In genomic region chr9:70140340-70140739, GRCm38 (mm10) we compare ENCODE assay signal across 9 mouse cellular contexts. TPM values are rescaled to one million over a fixed set of nuclear protein-coding genes. Genes with fewer than 3 reads are reported as not detected.
DNase-seq lines count a peak whose midpoint lies in the region; ATAC-seq and TF ChIP-seq lines count a peak whose summit lies in the region.
"Had no signal": no experiment of that assay in that cellular context is flagged by ENCODE, and none has a peak within 500 bp of the region (broad histone marks: within the 10 kb centered on the region; RNA-seq: fewer than 3 reads in every experiment).

No protein-coding gene starts in this region.

- WGBS in heart, embryonic 13.5 days: 48% methylated on average over 4 of the region's 4 CpGs
- WGBS in hindbrain, embryonic 13.5 days: 50% methylated on average over 4 of the region's 4 CpGs
- 59% methylated on average over 4 of the region's 4 CpGs for WGBS in midbrain, embryonic 10.5 days

- H3K27me3 ChIP-seq in heart, embryonic 13.5 days (replicated peaks): peaks cover 16% of the 10 kb centered on the region
- H3K27me3 ChIP-seq in E14TG2a.4 (ENCODE audit: insufficient read depth, low read length): peaks cover 15% of the 10 kb centered on the region
- H3K27me3 ChIP-seq in hindbrain, embryonic 13.5 days: peaks cover 11% of the 10 kb centered on the region; the same call in 1 of the 2 replicates
- H3K27me3 ChIP-seq in midbrain, embryonic 10.5 days (ENCODE audit: low read depth, poor library complexity, severe bottlenecking): peaks cover 51% of the 10 kb centered on the region

- ATAC-seq in heart, embryonic 13.5 days (ENCODE audit: extremely low read depth, insufficient number of reproducible peaks, low FRiP score, low TSS enrichment): no peak
- ATAC-seq in hindbrain, embryonic 13.5 days (ENCODE audit: low FRiP score): no peak
- no peak for ATAC-seq in activated CD4-positive, CD25-positive, alpha-beta regulatory T cell, adult 4 months
- ATAC-seq in frontal cortex, adult (ENCODE audit: low TSS enrichment): no peak

- H3K4me3 ChIP-seq in heart, embryonic 13.5 days: peak overlapping the region; percentile 77
- H3K4me3 ChIP-seq in E14TG2a.4 (replicated peaks; ENCODE audit: low read length): peak overlapping the region; percentile 89
- H3K4me3 ChIP-seq in hindbrain, embryonic 13.5 days: peak overlapping the region; percentile 66
- H3K4me3 ChIP-seq in midbrain, embryonic 10.5 days: peak overlapping the region; percentile 72

- intact Hi-C loops in heart, postnatal 25 days (cut with DNase I): no loop called here

- H3K4me1 ChIP-seq in heart, embryonic 13.5 days: peaks cover 30% of the 10 kb centered on the region
- H3K4me1 ChIP-seq in E14TG2a.4 (replicated peaks; ENCODE audit: low read depth, low read length): peaks cover 81% of the 10 kb centered on the region
- H3K4me1 ChIP-seq in hindbrain, embryonic 13.5 days (replicated peaks): peaks cover 29% of the 10 kb centered on the region
- H3K4me1 ChIP-seq in midbrain, embryonic 10.5 days: peaks cover 57% of the 10 kb centered on the region

- peak overlapping the region; percentile 94 for H3K4me2 ChIP-seq in heart, embryonic 13.5 days
- H3K4me2 ChIP-seq in hindbrain, embryonic 13.5 days: peak overlapping the region; percentile 93

- peak overlapping the region; percentile 64 for H3K27ac ChIP-seq in heart, embryonic 13.5 days (replicated peaks)
- H3K27ac ChIP-seq in hindbrain, embryonic 13.5 days: peak overlapping the region; percentile 76; the same call in 1 of the 2 replicates
- H3K27ac ChIP-seq in midbrain, embryonic 10.5 days (replicated peaks): no peak overlapping the region
- H3K27ac ChIP-seq: liver, embryonic 14.5 days had no signal

- no peak for TF ChIP-seq CTCF in E14TG2a.4 (conservative IDR thresholded peaks at IDR 0.05; ENCODE audit: low read length)

- peak overlapping the region; percentile 86 for H3K9ac ChIP-seq in heart, embryonic 13.5 days
- H3K9ac ChIP-seq in hindbrain, embryonic 13.5 days: peak overlapping the region; percentile 79
- H3K9ac ChIP-seq: liver, embryonic 14.5 days had no signal

- no peak for DNase-seq in heart, postnatal 25 days (ENCODE audit: low spot score)
- DNase-seq in midbrain, embryonic 10.5 days (ENCODE audit: low spot score): no peak
- DNase-seq in embryo, embryonic 10.5 days (ENCODE audit: low spot score): no peak

- no peaks in the 10 kb centered on the region for H3K9me3 ChIP-seq in heart, embryonic 13.5 days
- H3K9me3 ChIP-seq in E14TG2a.4 (ENCODE audit: low read length): peaks cover 4% of the 10 kb centered on the region; the same call in 1 of the 2 replicates
- H3K9me3 ChIP-seq in hindbrain, embryonic 13.5 days: no peaks in the 10 kb centered on the region
- H3K9me3 ChIP-seq in midbrain, embryonic 10.5 days (replicated peaks): 0 out of 2 replicates have a peak, but pooled peaks cover 2% of the 10 kb centered on the region

- no peaks in the 10 kb centered on the region for H3K36me3 ChIP-seq in heart, embryonic 13.5 days
- H3K36me3 ChIP-seq in E14TG2a.4 (ENCODE audit: insufficient read depth, low read length): no peaks in the 10 kb centered on the region
- H3K36me3 ChIP-seq in hindbrain, embryonic 13.5 days: no peaks in the 10 kb centered on the region
- no peaks in the 10 kb centered on the region for H3K36me3 ChIP-seq in midbrain, embryonic 10.5 days

RNA-seq across cellular contexts. Expression of gene Fam81a, which starts 2.0 kb away (rescaled TPM):
- 30.2 and 34.9 TPM in 2 replicates for polyA plus RNA-seq in heart, embryonic 13.5 days (2015; fragmentation: Nextera tagmentation; extraction: Ambion mirVana)
- 10 to 100 TPM; 35.8 to 41.9 TPM for total RNA-seq in heart, postnatal 25 days (2021)
- 7.9 and 10.0 TPM in 2 replicates for polyA plus RNA-seq in hindbrain, embryonic 13.5 days (2015; fragmentation: Nextera tagmentation; extraction: Ambion mirVana)
- polyA plus RNA-seq in midbrain, embryonic 10.5 days (2016; fragmentation: Nextera tagmentation; extraction: Ambion mirVana): 6.1 and 8.5 TPM in 2 replicates
- polyA plus RNA-seq in activated CD4-positive, CD25-positive, alpha-beta regulatory T cell, adult 4 months (2017; shearing (Covaris generic)): 1 to 10 TPM in 1 of 2 experiments, under 1 TPM in 1; 0.52 to 1.5 TPM
